Mouse (Mus musculus) mouse trophoblast stem cell (cell line): ENCODE data around the gene Necab3.

Experiments
- in situ Hi-C, 2 experiments: fragments of 300-500 bp; cut with MseI, MboI; formaldehyde crosslinking; loops; 2 replicates in 1 of 2; 3 replicates in 1 of 2; pipeline ENCODE4 v1.15.1; 2025

The Necab3 gene

DNA sequence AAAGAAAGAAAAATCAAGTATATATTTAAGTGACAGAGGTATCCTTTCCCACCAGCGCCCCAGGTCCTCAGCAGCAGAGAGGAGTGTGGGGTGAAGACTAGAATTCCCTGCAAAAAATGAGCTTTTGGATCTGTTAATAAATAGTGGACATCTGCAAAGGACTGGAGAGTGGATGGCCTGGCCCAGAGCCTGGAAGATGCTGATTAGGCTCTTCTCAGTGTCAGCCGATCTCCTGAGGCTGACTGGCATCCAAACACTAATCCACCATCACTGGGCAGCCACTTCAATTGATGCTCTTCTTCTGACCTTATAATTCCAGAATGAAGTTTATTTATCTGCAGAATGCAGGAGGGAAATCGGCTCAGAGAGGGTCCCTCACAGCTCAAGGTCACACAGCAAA is 14.3 kb upstream of the Necab3 start:
- in situ Hi-C loops: no loop called here

DNA sequence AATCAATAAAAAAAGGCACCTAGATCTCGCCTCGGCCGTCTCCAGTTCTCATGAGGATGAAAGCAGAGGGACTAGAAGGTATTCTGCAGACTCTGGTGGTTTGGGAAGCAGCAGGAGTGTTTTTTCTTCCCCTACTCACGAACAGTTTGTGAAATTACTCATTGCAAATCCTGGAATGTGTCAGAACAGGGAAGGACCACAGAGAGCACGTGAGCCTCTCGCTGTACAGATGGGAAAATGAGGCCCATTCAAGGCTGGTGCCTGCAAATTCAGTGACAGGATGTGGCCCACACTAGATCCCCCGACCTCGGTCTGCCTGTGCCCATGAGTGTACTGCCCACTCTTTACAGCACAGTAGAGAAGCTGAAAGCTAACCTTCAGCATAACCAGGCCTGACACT is 13.3 kb upstream of the Necab3 start:
- in situ Hi-C loops: no loop called here

DNA sequence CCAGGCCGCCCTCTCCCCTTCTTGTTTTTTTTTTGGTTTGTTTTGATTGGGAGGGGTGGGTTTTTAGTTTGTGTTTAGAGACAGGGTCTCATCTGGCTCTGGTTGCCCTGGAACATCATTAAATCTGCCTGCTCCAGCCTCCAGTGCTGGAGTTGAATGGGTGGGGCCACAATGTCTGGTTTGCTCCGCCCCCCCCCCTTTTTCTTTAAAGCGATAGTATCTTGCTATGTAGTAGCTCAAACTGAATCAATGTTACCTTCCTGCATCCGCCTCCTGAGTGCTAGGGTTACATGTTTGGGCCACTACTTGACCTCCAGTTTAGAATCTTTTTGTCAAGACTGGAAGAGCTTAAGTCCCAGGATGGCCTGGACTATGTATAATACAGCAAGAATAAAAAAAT is 12.6 kb upstream of the Necab3 start:
- in situ Hi-C loops: no loop called here

DNA sequence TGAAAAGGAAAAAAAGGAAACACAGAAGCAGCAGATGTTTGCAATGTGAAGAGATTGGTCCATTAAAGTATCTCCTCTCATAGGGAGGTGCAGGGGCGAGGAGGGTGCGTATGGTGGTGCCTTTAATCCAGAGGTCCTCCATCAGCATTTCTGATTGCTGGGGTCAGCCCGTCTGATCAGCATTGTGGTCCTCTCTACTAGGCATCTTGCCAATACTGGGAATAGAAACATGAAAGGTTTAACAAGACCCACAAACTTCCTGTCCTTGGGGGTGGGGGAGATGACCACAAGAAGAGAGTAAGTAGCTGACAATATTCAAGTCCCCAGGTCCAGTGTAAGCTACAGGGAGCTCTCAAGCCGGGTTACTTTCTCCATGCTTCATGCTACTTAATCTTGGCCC is 12.0 kb upstream of the Necab3 start:
- in situ Hi-C loops: no loop called here

DNA sequence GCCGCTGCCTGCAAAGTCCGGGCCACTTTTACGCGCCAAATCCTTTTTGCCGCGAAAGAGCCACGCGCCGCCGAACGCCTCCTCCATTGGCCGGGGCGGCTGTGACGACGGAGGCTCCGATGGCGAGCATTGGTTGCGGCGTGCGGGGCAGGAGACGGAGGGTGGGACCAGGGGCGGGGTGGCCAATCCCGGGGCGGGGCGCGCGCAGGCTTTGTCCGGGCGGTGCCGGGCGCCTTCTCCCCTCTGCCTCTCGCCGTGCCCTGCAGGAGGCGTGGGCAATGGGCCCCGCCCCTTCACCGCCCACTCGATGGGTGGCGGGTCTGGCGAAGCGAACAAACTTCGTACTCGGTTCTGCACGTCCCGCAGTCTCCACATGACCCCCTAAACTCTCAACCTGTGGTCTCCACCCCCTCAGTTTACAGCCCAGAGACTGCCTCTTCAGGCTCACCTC is 11.2 kb upstream of the Necab3 start, which contains the start of gene E2f1:
TSS of gene E2f1 (minus strand) at position 57 of the 451 bp plus-strand sequence.
- in situ Hi-C loops: no loop called here

DNA sequence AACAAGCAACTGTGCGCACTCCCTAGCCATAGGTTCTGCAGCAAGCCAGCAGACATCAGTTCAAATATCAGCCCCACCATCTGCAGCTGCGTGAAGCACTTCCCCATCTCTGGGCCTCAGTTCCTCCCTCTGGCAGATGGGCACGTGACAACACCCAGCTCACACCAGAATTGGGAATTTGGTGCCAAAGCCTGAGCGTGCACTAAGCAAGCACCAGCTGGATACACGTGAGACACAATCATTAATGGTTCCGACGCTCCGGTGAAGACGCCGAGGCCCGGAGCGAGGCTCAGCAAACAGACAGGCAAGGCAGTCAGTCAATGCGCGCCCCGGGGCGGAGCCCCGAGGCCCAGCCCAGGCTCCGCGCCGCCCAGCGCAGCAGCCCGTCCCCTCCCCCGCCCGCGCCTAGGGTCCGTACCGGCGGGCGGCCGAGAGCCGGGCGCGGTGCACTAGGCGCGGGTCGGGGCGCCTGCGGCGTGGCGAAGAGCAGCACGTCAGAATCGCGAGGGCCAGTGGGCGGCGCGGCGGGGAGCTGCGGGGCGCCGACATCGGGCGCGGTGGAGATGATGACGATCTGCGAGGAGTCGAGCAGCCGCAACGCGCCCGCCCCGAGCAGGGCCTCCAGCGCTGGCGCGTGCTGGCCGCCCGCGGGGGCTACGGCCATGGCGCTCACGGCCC is 10.5 kb upstream of the Necab3 start:
- in situ Hi-C loops: no loop called here

DNA sequence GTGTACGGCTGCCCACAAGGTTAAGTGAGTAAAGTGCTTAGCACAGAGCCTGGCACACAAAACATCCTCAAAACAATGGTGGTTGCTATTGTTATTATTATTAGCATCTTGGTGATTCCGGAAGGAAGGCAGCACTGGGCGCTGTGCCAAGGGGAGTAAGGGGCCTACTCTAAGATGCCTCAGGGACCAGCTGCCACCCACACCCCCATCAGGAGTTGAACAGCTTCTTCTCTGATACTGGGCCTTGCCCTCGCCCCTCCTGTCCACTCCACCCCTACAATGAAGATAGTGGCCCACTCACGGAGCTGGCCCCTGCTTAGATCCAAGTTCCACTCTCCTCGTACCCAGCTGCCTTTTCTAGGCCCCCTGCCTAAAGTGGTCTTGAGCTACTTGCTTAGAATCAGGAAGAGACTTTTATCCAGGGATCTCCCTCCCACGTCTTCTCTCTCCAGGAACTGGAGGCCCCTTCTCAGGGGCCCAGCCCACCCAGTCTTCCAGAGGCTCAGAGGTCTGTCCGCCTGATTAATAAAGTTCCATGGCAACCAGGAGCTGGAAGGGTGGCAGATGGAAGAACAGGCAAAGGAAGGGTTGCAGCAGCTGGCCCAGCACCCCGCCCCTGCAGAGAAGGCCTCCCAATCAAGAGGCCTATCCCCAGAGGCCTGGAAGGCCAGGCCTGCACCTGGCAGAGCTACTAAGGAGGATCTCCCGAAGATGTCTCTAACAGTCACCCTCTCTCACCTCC is 9.8 kb upstream of the Necab3 start:
- in situ Hi-C loops: no loop called here

DNA sequence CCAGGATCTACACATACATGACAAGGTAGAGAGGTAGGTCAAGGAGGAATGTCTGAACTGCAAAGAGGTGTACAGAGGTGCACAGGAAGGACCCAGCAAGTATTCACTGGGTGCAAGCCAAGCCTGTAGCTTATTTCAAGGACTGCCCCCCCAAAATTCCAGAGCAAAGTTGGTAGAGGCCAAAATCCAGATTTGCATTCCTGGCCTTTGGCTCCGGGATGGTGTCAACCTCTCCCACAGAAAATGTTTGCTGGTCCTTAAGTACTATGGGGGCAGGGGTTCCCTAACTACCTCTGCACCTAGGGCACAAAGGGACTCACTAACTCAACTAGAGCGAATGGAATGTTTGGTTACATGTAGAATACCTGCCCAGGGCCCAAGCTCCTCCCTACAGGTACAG is 9.1 kb upstream of the Necab3 start:
- in situ Hi-C loops: no loop called here

DNA sequence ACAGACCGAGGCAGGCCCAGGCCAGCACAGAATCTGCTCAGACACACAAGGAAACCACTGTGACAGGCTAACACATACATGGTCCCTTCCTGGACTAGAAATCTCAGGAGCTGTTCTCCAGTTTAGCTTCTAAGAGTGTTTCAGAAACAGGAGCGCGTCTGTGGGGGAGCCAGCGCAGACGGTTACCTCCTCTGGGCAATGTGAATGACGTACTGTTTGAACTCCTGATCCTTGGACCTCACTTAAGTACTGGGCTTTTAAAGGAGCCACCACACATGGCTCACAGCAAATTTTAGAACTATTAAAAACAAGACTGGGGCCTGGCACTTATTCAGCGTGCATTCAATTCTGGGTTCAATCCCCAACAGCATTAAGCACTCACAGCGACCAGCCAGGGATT is 8.0 kb upstream of the Necab3 start:
- in situ Hi-C loops: no loop called here

DNA sequence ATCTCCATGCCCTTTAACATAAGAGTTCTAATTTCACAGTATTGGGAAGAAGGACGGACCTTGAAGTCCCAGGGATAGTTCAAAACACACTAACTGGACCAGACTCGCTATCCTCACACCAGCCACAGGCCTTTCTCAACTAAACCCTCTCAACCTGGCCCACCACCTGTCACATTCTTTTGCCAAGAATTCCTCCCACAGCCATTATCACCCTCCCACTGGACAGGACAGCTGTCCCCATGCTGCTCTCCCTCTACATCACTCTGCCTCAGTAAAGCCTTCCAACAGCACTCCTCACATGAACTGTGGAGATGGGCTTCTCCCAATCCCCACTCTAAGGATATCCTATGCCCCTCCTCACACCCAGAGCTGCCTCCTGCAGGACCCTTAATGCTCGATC is 6.9 kb upstream of the Necab3 start:
- in situ Hi-C loops: no loop called here

DNA sequence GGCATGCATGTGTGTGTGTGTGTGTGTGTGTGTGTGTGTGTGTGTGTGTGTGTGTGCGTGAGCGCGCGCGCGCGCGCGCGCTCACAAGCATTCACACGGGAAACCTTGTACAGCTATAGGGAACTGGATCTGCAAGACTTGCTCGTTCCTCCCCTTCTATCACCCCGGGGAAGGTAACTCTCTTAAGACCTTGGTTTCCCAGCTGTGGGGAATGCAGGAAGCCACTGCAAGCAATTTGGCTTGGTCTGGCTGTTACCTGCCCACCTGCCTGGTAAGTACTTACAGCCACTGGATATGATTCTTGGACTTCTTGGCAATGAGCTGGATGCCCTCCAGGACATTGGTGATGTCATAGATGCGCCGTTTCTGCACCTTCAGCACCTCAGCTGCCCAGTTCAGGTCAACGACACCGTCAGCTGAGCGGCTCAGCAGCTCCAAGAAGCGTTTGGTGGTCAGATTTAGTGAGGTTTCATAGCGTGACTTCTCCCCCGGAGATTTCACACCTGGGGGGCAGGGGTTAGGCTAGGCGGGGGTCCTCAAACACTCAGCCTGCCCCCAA is 5.0 kb upstream of the Necab3 start:
- in situ Hi-C loops: no loop called here

DNA sequence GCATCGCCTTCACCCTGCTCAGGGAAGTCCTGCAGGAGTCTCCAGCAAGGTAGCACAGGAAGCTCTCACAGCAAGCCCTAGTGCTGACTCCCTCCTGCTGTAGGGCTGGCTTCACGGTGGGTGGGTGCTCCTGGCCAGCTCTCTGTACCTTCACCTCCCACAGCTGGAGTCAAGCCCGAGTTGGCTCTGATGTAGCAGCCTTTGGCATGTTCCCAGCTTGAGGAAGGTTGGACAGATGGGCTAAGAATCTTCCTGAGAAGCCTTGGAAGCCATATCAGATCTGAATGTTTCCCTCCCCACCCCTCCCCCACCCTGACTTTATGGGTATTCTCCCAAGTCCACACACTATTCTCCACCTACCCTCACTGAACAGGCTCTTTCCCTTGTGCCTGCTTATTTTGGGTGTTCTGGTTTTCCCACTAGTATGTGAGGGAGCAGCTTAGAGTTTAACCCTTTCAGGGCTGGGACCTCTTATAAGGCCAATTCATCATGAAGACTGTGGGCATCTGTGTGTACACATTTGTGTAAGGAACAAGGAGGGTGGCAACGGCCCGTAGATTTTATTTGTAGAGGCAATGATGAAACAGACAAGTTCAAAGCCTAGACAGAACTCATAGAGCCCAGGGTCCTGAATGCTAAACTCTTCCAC is 1.4 kb downstream of the Necab3 start:
- in situ Hi-C loops: no loop called here

DNA sequence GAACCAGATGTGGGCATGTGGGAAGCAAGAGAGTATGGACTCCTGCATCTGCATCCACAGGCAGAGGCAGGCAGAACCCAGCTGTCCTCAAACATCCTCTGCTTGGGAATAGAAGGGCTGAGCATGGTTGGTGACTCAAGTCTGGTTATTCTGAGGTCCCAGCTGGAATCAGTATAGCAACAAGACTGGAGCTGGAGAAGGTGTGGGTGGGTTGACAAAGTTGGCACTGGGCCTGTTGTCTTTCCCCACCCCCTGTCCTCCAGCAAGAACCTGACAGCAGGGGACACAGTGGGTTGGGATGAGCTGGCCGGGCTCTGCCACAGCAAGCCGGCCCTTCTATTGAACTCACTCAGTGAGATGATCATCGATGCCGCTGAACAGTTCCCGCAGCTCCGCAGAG is 3.5 kb downstream of the Necab3 start:
- in situ Hi-C loops: no loop called here

DNA sequence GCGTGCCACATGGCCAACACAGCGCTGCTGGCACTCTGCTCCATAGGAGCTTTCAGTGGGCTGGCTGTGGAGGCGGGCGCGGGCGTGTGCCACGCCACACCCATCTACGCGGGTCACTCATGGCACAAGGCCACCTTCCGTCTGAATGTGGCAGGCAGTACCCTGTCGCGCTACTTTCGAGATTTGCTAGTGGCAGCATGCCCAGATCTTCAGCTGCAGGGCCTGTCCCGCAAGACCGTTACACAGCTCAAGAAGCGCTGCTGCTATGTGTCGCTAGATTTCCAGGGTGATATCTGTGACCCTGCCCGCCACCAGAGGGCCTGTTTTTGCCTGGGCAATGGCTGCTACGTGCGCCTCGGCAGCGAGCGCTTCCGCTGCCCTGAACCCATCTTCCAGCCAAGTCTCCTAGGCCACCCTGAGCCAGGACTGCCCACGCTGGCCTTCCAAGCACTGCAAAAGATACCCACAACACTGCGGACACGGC is 6.2 kb downstream of the Necab3 start:
- in situ Hi-C loops: no loop called here

DNA sequence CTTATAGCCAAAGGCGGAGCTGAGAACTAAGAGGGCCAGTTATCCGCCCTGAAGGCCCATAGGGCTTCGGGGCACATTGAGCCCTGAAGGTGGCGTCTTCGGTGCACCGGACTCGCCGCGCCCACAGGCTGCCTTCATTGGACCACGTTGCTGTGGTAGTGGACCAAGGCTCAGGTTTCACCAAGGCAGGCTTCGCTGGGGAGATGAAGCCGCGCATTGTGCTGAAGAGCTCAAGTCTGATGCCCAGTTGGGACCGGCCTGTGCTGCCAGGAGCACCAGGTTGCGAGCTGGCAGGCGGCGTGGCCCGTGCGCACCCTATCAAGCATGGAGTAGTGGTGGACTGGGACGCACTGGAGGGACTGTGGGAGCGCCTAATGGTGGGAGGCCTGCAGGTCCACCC is 6.8 kb downstream of the Necab3 start:
- in situ Hi-C loops: no loop called here

DNA sequence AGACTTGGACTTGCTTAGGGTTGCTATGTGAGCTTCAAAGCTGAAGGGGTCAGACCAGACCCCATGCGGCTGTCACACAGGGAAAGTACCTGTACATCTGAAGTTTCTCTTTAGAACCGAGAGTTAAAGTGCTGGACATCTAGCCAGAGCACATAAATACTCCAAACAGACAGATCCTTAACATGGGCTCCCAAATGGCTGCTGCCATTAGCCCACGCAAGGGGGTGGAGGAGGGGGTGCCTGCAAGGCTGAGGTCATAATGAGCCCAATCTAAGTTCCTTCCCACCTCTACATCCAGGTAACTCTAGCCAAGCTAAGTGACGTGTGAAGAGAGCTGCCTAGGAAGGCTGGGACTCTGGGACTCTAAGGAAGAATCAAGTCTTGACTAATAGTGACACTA is 7.2 kb downstream of the Necab3 start, which contains the start of gene Actl10:
TSS of gene Actl10 (plus strand) at position 301 of the 400 bp plus-strand sequence.
- in situ Hi-C loops: no loop called here

DNA sequence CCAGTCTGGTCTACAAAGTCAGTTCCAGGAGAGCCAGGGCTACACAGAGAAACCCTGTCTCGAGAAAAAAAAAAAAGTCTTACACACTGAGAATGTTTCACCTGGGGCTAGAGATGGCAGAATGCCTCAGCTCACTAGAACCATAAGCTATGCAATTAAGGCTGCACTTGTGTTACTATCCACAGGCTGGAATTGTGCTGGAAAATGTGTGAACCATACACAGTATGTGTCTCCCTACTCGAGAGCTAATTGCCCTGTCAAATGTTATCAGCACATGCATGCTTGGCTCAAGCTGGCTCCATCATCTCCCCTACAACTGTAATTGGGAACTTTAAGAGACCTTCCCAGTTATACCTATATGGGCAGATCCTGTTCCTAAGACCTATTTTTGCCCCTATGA is 7.8 kb downstream of the Necab3 start:
- in situ Hi-C loops: no loop called here

DNA sequence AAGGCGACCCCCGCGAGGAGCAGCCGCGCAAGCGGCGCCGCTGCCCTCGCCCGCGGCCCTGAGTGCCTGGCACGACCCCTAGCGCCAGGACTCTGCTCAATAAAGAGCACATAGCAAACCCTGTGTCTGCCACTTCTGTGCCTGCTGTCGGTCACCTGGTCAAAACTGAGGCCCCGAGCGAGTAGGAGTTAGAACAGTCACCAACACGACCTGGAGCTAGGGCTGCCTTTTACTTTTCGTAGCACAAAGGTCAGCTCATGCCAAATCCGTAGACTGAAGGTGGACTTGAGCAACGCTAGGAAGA is 8.9 kb downstream of the Necab3 start:
- in situ Hi-C loops: no loop called here

DNA sequence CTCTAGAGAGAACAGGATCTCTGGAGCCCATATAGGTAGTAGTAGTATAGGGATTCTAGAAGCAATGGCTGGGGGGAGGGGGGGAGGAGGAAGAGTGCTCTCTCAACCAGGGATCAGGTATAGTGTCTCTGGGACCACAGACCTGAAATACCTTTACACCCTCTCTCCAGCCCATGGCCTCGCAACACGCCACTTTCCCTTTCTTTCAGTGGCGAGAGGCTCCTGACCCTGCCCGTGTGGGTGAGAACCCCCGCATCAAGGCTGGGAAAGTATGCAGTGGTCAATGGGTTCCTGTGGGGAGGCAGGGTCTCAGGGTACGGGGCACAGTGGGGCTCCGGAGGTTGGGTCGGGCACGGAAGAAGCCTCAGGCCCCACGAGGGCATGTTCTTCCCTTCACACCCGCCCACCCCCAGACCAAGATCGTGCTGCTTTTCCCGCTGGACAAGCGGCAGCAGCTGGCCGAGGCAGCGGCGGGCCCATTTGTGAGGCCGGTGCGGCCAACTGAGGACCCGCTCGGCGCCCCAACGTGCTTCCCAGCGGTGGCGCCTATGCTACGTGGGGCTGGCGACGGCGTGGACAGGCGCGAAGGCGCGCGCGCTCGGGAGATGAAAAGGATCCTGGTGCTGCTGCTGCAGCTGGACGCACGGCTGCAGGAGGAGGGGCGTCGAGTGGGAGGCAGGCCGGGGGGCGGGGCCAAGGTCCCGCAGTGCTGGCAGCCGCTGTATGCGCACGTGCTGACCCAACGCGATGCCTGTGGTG is 9.4 kb downstream of the Necab3 start:
- in situ Hi-C loops: no loop called here

DNA sequence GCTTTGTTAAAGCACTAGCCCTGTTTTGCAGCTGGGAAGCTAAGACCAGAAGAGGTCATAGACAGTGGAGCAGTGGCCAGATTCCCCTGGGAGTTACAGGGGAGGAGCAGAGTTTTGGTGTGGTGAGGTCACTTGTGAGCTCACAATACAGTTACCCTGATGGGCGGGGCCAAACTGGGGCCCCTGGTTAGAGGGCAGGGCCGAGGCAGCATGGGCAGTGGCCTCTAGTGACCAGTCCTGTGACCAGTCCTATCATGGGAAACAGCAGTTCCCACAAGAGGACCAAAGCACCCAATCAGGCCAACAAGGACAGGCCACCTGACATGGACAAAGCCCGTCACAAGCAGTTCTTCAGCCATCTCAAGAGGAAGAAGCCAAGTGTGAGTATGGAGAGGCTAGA is 10.0 kb downstream of the Necab3 start:
- in situ Hi-C loops: no loop called here

DNA sequence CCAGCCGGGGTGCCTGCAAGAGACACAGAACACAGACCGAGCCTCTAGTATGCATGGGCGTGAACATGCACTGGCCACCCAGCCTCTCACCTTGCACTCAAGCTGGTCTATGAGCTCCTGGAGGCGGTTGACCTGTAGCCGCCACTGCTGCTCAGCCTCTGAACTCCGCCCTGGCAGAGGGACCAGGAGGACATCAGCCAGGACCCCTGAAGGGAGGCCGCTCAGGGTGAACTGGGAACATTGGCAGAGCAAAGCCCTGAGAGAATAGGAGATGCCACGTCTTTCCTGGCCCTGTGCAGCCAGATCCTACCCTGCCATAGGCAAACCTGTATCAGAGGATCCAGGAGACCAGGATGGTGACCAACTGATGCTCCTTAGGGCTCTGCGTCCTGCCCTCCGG is 12.0 kb downstream of the Necab3 start, which contains the start of gene 1700003F12Rik:
TSS of gene 1700003F12Rik (plus strand) at position 375 of the 400 bp plus-strand sequence.
- in situ Hi-C loops: no loop called here
